Mouse (Mus musculus) cerebellum, adult 2 months (tissue): Measurements from ENCODE around the gene Rfc5. TPM values are rescaled to one million over a fixed set of nuclear protein-coding genes. Genes with fewer than 3 reads are reported as not detected.

Experiments used
- DNase-seq, 2 experiments: peaks; one replicate each; pipeline ENCODE4 v3.0.0; 2021
- H3K27ac ChIP-seq: fragments of 200-500 bp; 2 replicates; pipeline ENCODE4 v1.5.1; 2012; ENCODE audit warnings: low read length, control low read depth, inconsistent platforms; ENCODE audit not compliant: insufficient read depth
- H3K27me3 ChIP-seq: fragments of 200-500 bp; 2 replicates; pipeline ENCODE4 v1.6.1; 2012; ENCODE audit warnings: inconsistent platforms, mild to moderate bottlenecking, low read length, moderate library complexity; ENCODE audit not compliant: control insufficient read depth, insufficient read depth
- H3K4me1 ChIP-seq: fragments of 200-500 bp; 2 replicates; pipeline ENCODE4 v1.6.1; 2011; ENCODE audit warnings: low read length; ENCODE audit not compliant: control insufficient read depth, insufficient read depth
- H3K4me3 ChIP-seq: fragments of 200-500 bp; replicated peaks from 2 replicates; pipeline ENCODE3; 2011; ENCODE audit warnings: mild to moderate bottlenecking, low read depth, low read length, control low read depth; ENCODE audit not compliant: insufficient read depth
- CTCF ChIP-seq: fragments of 200-500 bp; IDR thresholded peaks from 2 replicates; pipeline ENCODE4 v1.5.1; 2011; ENCODE audit warnings: low read depth, mild to moderate bottlenecking, control low read depth, low read length, moderate library complexity, borderline replicate concordance; ENCODE audit not compliant: insufficient read depth
- POLR2A ChIP-seq: fragments of 200-500 bp; IDR thresholded peaks from 2 replicates; pipeline ENCODE4 v1.6.1; 2011; ENCODE audit warnings: low read length, control low read depth, borderline replicate concordance; ENCODE audit not compliant: insufficient read depth
- WGBS: fragments of 180-500 bp; shearing (Covaris S2); methylation state at CpG from one replicate; pipeline ENCODE4 v1.1.7; 2018; 5-methylcytosine and 5-hydroxymethylcytosine counted together
- polyA plus RNA-seq: library from polyadenylated mRNA; depleted of rRNA; stranded (reverse); fragments of >200 nt; gene quantifications from 2 replicates; pipeline ENCODE4 v1.2.3, GENCODE M21; 2012; rRNA removed

The Rfc5 gene
- polyA plus RNA-seq, 1 experiment: 9.9 TPM

DNA sequence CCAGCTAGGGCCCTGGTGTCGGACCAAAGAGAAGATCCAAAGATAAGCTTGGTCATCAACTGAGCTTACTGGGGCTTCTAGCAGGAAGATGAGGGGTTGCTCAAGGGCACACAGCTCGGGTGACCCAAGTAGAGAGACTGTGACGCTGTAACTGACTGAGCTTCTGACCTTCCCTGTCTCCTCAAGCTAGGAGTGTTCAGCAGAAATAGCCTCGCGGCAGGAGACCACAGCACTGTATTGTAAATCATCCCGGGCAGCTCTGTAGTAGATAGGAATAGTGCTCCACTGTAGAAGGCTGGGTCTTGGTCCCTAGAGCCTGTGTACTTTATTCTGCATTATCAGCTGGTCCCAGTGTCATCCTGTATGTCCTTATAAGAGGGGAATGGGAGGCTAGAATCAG lies 47.0 kb downstream of the Rfc5 start:
- WGBS: 87% methylated on average over 6 of the region's 6 CpGs
- H3K27me3 ChIP-seq: no peaks in the 10 kb centered on the region
- H3K4me3 ChIP-seq: no peak overlapping the region
- TF ChIP-seq POLR2A (no peak), CTCF (no peak)
- no peaks in the 10 kb centered on the region for H3K4me1 ChIP-seq
- no peak for DNase-seq
- H3K27ac ChIP-seq: no peak overlapping the region

GRCm38 (mm10) chr5:117340081-117340480 lies 48.8 kb downstream of the Rfc5 start:
- no peaks in the 10 kb centered on the region for H3K4me1 ChIP-seq
- WGBS: 86% methylated on average over 6 of the region's 6 CpGs

GRCm38 (mm10) chr5:117338503-117338902 lies 50.3 kb downstream of the Rfc5 start:
- no peaks in the 10 kb centered on the region for H3K27me3 ChIP-seq
- 78% methylated on average over 8 of the region's 8 CpGs for WGBS

More at GRCm38 (mm10) chr5:117340081-117340480, 48.8 kb downstream of the Rfc5 start:
- Histone ChIP-seq H3K4me3 (no peak overlapping the region), H3K27me3 (no peaks in the 10 kb centered on the region), H3K27ac (no peak overlapping the region)
- TF ChIP-seq CTCF: no peak
- no peak for TF ChIP-seq POLR2A
- no peak for DNase-seq

GRCm38 (mm10) chr5:117337999-117338398 lies 50.8 kb downstream of the Rfc5 start:
- WGBS: 90% methylated on average over 10 of the region's 10 CpGs
- Histone ChIP-seq H3K27ac (no peak overlapping the region), H3K4me3 (no peak overlapping the region), H3K27me3 (no peaks in the 10 kb centered on the region), H3K4me1 (no peaks in the 10 kb centered on the region)
- no peak for TF ChIP-seq CTCF
- no peak for TF ChIP-seq POLR2A
- DNase-seq: no peak

More at GRCm38 (mm10) chr5:117338503-117338902, 50.3 kb downstream of the Rfc5 start:
- Histone ChIP-seq H3K4me3 (no peak overlapping the region), H3K27ac (no peak overlapping the region), H3K4me1 (no peaks in the 10 kb centered on the region)
- DNase-seq: no peak
- TF ChIP-seq CTCF (no peak), POLR2A (no peak)

DNA sequence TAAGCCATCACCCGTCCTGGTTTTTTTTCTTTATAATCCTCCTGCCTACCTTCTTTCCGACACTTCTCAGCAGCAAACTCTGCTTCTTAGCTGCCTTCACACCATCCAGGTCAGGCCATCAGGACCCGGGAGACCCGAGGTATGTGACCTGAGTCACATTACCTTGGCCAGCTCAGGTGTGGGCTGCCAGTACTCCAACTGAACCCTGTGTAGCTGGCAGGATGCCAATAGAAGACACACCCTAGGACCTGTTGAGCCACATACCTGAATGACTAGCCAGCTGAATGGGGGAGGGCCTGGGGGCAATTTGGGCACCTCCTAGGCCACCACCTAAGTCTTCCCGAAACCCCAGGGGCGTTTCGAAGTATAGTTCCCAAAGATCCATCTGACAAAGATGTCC lies 58.4 kb downstream of the Rfc5 start:
- no peak overlapping the region for H3K4me3 ChIP-seq
- H3K27ac ChIP-seq: no peak overlapping the region
- H3K4me1 ChIP-seq: no peaks in the 10 kb centered on the region
- no peaks in the 10 kb centered on the region for H3K27me3 ChIP-seq
- WGBS: 94% methylated on average over 7 of the region's 7 CpGs
- no peak for TF ChIP-seq CTCF
- no peak for TF ChIP-seq POLR2A
- no peak for DNase-seq

Other genes with a start within 250 kb of the Rfc5 start
- 792 and 833 TPM in 2 replicates for gene Pebp1, start 101.4 kb downstream of the Rfc5 start, polyA plus RNA-seq
- gene Vsig10, start 70.0 kb downstream of the Rfc5 start, polyA plus RNA-seq: 3.7 and 3.9 TPM in 2 replicates
- 235 and 238 TPM in 2 replicates for gene Wsb2, start 31.7 kb downstream of the Rfc5 start, polyA plus RNA-seq
- 12.1 and 13.7 TPM in 2 replicates for gene Ksr2, start 25.0 kb upstream of the Rfc5 start, polyA plus RNA-seq